Mouse (Mus musculus): Measurements from ENCODE around the gene 4930453N24Rik. TPM values are rescaled to one million over a fixed set of nuclear protein-coding genes. Genes with fewer than 3 reads are reported as not detected.
A peak's percentile ranks its signal among the peaks of the same experiment; 100 is the strongest.

The 4930453N24Rik gene
- polyA plus RNA-seq, 1 experiment from 2014 or later: 21.6 TPM

GRCm38 (mm10) chr16:64758561-64759244, 12.3 kb downstream of the 4930453N24Rik start:
- Histone ChIP-seq H3K27ac (replicated peaks) (no peak overlapping the region), H3K27me3 (no peaks in the 10 kb centered on the region), H3K9ac (no peak overlapping the region), H3K4me3 (no peak overlapping the region), H3K9me3 (peaks cover 10% of the 10 kb centered on the region), H3K4me2 (no peak overlapping the region), H3K4me1 (replicated peaks) (no peaks in the 10 kb centered on the region), H3K36me3 (peaks cover 18% of the 10 kb centered on the region)
- 92% methylated on average over 6 of the region's 6 CpGs for WGBS
- no peak for ATAC-seq (ENCODE audit: low read depth)

- H3K4me2 ChIP-seq: no peak overlapping the region
- ATAC-seq (ENCODE audit: low read depth): no peak
- no peak overlapping the region for H3K4me3 ChIP-seq
- H3K36me3 ChIP-seq: peaks cover 10% of the 10 kb centered on the region
- H3K27me3 ChIP-seq: no peaks in the 10 kb centered on the region
- H3K9me3 ChIP-seq: peaks cover 2% of the 10 kb centered on the region
- no peak overlapping the region for H3K9ac ChIP-seq
- WGBS: 92% methylated on average over 7 of the region's 7 CpGs
- H3K4me1 ChIP-seq (replicated peaks): no peaks in the 10 kb centered on the region
- no peak overlapping the region for H3K27ac ChIP-seq (replicated peaks)
These were observed 13.1 kb downstream of the 4930453N24Rik start for GRCm38 (mm10) chr16:64757666-64758400.

GRCm38 (mm10) chr16:64756321-64756720, 14.6 kb downstream of the 4930453N24Rik start:
- no peaks in the 10 kb centered on the region; the same call in 1 of the 2 replicates for H3K9me3 ChIP-seq
- no peak overlapping the region for H3K27ac ChIP-seq (replicated peaks)
- peaks cover 4% of the 10 kb centered on the region; the same call in 1 of the 2 replicates for H3K36me3 ChIP-seq
- no peaks in the 10 kb centered on the region for H3K27me3 ChIP-seq
- WGBS: 81% methylated on average over 6 of the region's 6 CpGs
- no peaks in the 10 kb centered on the region for H3K4me1 ChIP-seq (replicated peaks)
- no peak overlapping the region for H3K4me3 ChIP-seq
- ATAC-seq (ENCODE audit: low read depth): no peak
- H3K4me2 ChIP-seq: no peak overlapping the region
- H3K9ac ChIP-seq: no peak overlapping the region

- Histone ChIP-seq H3K27ac (replicated peaks) (no peak overlapping the region), H3K4me2 (no peak overlapping the region), H3K4me3 (no peak overlapping the region), H3K36me3 (0 out of 2 replicates have a peak, but pooled peaks cover 4% of the 10 kb centered on the region), H3K9me3 (no peaks in the 10 kb centered on the region; the same call in 1 of the 2 replicates), H3K27me3 (no peaks in the 10 kb centered on the region), H3K9ac (no peak overlapping the region), H3K4me1 (replicated peaks) (no peaks in the 10 kb centered on the region)
- WGBS: 41% methylated on average over 3 of the region's 3 CpGs
- ATAC-seq (ENCODE audit: low read depth): peak; percentile 72; the same call in 1 of the 2 replicates
These were observed 16.2 kb downstream of the 4930453N24Rik start for GRCm38 (mm10) chr16:64754743-64755139.

GRCm38 (mm10) chr16:64753990-64754742, 16.8 kb downstream of the 4930453N24Rik start:
- Histone ChIP-seq H3K9me3 (no peaks in the 10 kb centered on the region; the same call in 1 of the 2 replicates), H3K36me3 (0 out of 2 replicates have a peak, but pooled peaks cover 4% of the 10 kb centered on the region), H3K4me3 (no peak overlapping the region), H3K27ac (replicated peaks) (no peak overlapping the region), H3K27me3 (no peaks in the 10 kb centered on the region), H3K4me2 (no peak overlapping the region), H3K9ac (no peak overlapping the region), H3K4me1 (replicated peaks) (no peaks in the 10 kb centered on the region)
- WGBS: 64% methylated on average over 3 of the region's 3 CpGs
- ATAC-seq (ENCODE audit: low read depth): 0 out of 2 replicates have a peak, but pooled peaks have one; percentile 47

GRCm38 (mm10) chr16:64748237-64748636, 22.7 kb downstream of the 4930453N24Rik start:
- H3K27me3 ChIP-seq: no peaks in the 10 kb centered on the region
- no peak for ATAC-seq (ENCODE audit: low read depth)
- H3K36me3 ChIP-seq: no peaks in the 10 kb centered on the region
- H3K9me3 ChIP-seq: peaks cover 5% of the 10 kb centered on the region; the same call in 1 of the 2 replicates
- no peak overlapping the region for H3K27ac ChIP-seq (replicated peaks)
- no peak overlapping the region for H3K9ac ChIP-seq
- no peak overlapping the region for H3K4me2 ChIP-seq
- 9% methylated on average over 10 of the region's 10 CpGs for WGBS
- no peaks in the 10 kb centered on the region for H3K4me1 ChIP-seq (replicated peaks)
- no peak overlapping the region for H3K4me3 ChIP-seq

GRCm38 (mm10) chr16:64745089-64745488, 25.9 kb downstream of the 4930453N24Rik start:
- Histone ChIP-seq H3K4me1 (replicated peaks) (no peaks in the 10 kb centered on the region), H3K27me3 (no peaks in the 10 kb centered on the region), H3K4me2 (no peak overlapping the region), H3K4me3 (no peak overlapping the region), H3K36me3 (no peaks in the 10 kb centered on the region), H3K27ac (replicated peaks) (no peak overlapping the region), H3K9ac (no peak overlapping the region), H3K9me3 (peaks cover 5% of the 10 kb centered on the region; the same call in 1 of the 2 replicates)
- no peak for ATAC-seq (ENCODE audit: low read depth)
- 88% methylated on average over 4 of the region's 4 CpGs for WGBS

- WGBS: 88% methylated on average over 5 of the region's 5 CpGs
- H3K4me2 ChIP-seq: no peak overlapping the region
- no peak overlapping the region for H3K27ac ChIP-seq (replicated peaks)
- no peak overlapping the region for H3K4me3 ChIP-seq
- H3K4me1 ChIP-seq (replicated peaks): no peaks in the 10 kb centered on the region
- no peaks in the 10 kb centered on the region for H3K27me3 ChIP-seq
- no peaks in the 10 kb centered on the region for H3K36me3 ChIP-seq
- H3K9me3 ChIP-seq: no peaks in the 10 kb centered on the region
- H3K9ac ChIP-seq: no peak overlapping the region
- ATAC-seq (ENCODE audit: low read depth): no peak
These were observed 33.7 kb downstream of the 4930453N24Rik start for GRCm38 (mm10) chr16:64737289-64737688.

GRCm38 (mm10) chr16:64723273-64724057, 47.5 kb downstream of the 4930453N24Rik start:
- H3K27ac ChIP-seq (replicated peaks): no peak overlapping the region
- peaks cover 9% of the 10 kb centered on the region for H3K4me1 ChIP-seq (replicated peaks)
- H3K9me3 ChIP-seq: no peaks in the 10 kb centered on the region
- WGBS: 51% methylated on average over 4 of the region's 4 CpGs
- no peak overlapping the region for H3K4me3 ChIP-seq
- H3K4me2 ChIP-seq: no peak overlapping the region
- H3K27me3 ChIP-seq: no peaks in the 10 kb centered on the region; the same call in 1 of the 2 replicates
- peak; percentile 86 for ATAC-seq (ENCODE audit: low read depth)
- H3K36me3 ChIP-seq: no peaks in the 10 kb centered on the region
- no peak overlapping the region for H3K9ac ChIP-seq

GRCm38 (mm10) chr16:64721542-64721941, 49.4 kb downstream of the 4930453N24Rik start:
- Histone ChIP-seq H3K9ac (no peak overlapping the region), H3K4me3 (no peak overlapping the region), H3K36me3 (no peaks in the 10 kb centered on the region), H3K27ac (replicated peaks) (no peak overlapping the region), H3K9me3 (no peaks in the 10 kb centered on the region), H3K4me2 (no peak overlapping the region), H3K4me1 (replicated peaks) (peaks cover 17% of the 10 kb centered on the region), H3K27me3 (no peaks in the 10 kb centered on the region; the same call in 1 of the 2 replicates)
- ATAC-seq (ENCODE audit: low read depth): no peak
- 76% methylated on average over 5 of the region's 5 CpGs for WGBS

- Histone ChIP-seq H3K27me3 (no peaks in the 10 kb centered on the region; the same call in 1 of the 2 replicates), H3K9me3 (no peaks in the 10 kb centered on the region), H3K4me1 (replicated peaks) (peaks cover 17% of the 10 kb centered on the region), H3K4me2 (no peak overlapping the region), H3K27ac (replicated peaks) (no peak overlapping the region), H3K36me3 (no peaks in the 10 kb centered on the region), H3K4me3 (no peak overlapping the region), H3K9ac (no peak overlapping the region)
- WGBS: 28% methylated on average over 7 of the region's 7 CpGs
- no peak; the same call in 1 of the 2 replicates for ATAC-seq (ENCODE audit: low read depth)
These were observed 51.9 kb downstream of the 4930453N24Rik start for GRCm38 (mm10) chr16:64719096-64719495.
